Mouse (Mus musculus): ENCODE data around the gene Drg1. TPM values are rescaled to one million over a fixed set of nuclear protein-coding genes. Genes with fewer than 3 reads are reported as not detected.

The Drg1 gene
- polyA plus RNA-seq, 1 experiment from 2014 or later, result 283 TPM

GRCm38 (mm10) chr11:3247387-3247786 is 18.8 kb downstream of the Drg1 start:
- WGBS, result 95% methylated on average over 2 of the region's 2 CpGs
- H3K4me2 ChIP-seq (ENCODE audit: low read length), result no peak overlapping the region
- peaks cover 91% of the 10 kb centered on the region for H3K36me3 ChIP-seq (ENCODE audit: control insufficient read depth, insufficient read depth, low read length)
- no peaks in the 10 kb centered on the region for H3K4me1 ChIP-seq (ENCODE audit: control insufficient read depth, insufficient read depth, low read length)
- no peak overlapping the region for H3K9ac ChIP-seq (ENCODE audit: low read length)
- H3K4me3 ChIP-seq (ENCODE audit: low read depth, low read length), result no peak overlapping the region
- no peak for DNase-seq (ENCODE audit: low spot score)
- ATAC-seq, result no peak
- H3K27ac ChIP-seq (ENCODE audit: low read depth, low read length), result no peak overlapping the region
- no peaks in the 10 kb centered on the region for H3K27me3 ChIP-seq (replicated peaks; ENCODE audit: control insufficient read depth, insufficient read depth, low read length)
- H3K9me3 ChIP-seq (replicated peaks; ENCODE audit: control insufficient read depth, low read length), result no peaks in the 10 kb centered on the region

GRCm38 (mm10) chr11:3243771-3244170 is 22.4 kb downstream of the Drg1 start:
- Histone ChIP-seq H3K4me1 (ENCODE audit: control insufficient read depth, insufficient read depth, low read length) (no peaks in the 10 kb centered on the region), H3K36me3 (ENCODE audit: control insufficient read depth, insufficient read depth, low read length) (peaks cover 90% of the 10 kb centered on the region), H3K9me3 (replicated peaks; ENCODE audit: control insufficient read depth, low read length) (no peaks in the 10 kb centered on the region), H3K9ac (ENCODE audit: low read length) (no peak overlapping the region), H3K4me2 (ENCODE audit: low read length) (no peak overlapping the region), H3K27me3 (replicated peaks; ENCODE audit: control insufficient read depth, insufficient read depth, low read length) (no peaks in the 10 kb centered on the region), H3K27ac (ENCODE audit: low read depth, low read length) (no peak overlapping the region), H3K4me3 (ENCODE audit: low read depth, low read length) (no peak overlapping the region)
- WGBS, result 82% methylated on average over 4 of the region's 4 CpGs
- no peak for ATAC-seq
- DNase-seq (ENCODE audit: low spot score), result no peak

GRCm38 (mm10) chr11:3242395-3242794 is 23.8 kb downstream of the Drg1 start:
- ATAC-seq, result no peak
- H3K4me3 ChIP-seq (ENCODE audit: low read depth, low read length), result no peak overlapping the region
- H3K9me3 ChIP-seq (replicated peaks; ENCODE audit: control insufficient read depth, low read length), result no peaks in the 10 kb centered on the region
- H3K27ac ChIP-seq (ENCODE audit: low read depth, low read length), result no peak overlapping the region
- peaks cover 90% of the 10 kb centered on the region for H3K36me3 ChIP-seq (ENCODE audit: control insufficient read depth, insufficient read depth, low read length)
- no peaks in the 10 kb centered on the region for H3K4me1 ChIP-seq (ENCODE audit: control insufficient read depth, insufficient read depth, low read length)
- no peak overlapping the region for H3K4me2 ChIP-seq (ENCODE audit: low read length)
- no peaks in the 10 kb centered on the region for H3K27me3 ChIP-seq (replicated peaks; ENCODE audit: control insufficient read depth, insufficient read depth, low read length)
- 94% methylated on average over 7 of the region's 7 CpGs for WGBS
- no peak overlapping the region for H3K9ac ChIP-seq (ENCODE audit: low read length)
- no peak for DNase-seq (ENCODE audit: low spot score)

- Histone ChIP-seq H3K36me3 (ENCODE audit: control insufficient read depth, insufficient read depth, low read length) (peaks cover 94% of the 10 kb centered on the region), H3K27ac (ENCODE audit: low read depth, low read length) (no peak overlapping the region), H3K4me2 (ENCODE audit: low read length) (no peak overlapping the region), H3K9me3 (replicated peaks; ENCODE audit: control insufficient read depth, low read length) (no peaks in the 10 kb centered on the region), H3K4me3 (ENCODE audit: low read depth, low read length) (no peak overlapping the region), H3K9ac (ENCODE audit: low read length) (no peak overlapping the region), H3K4me1 (ENCODE audit: control insufficient read depth, insufficient read depth, low read length) (no peaks in the 10 kb centered on the region), H3K27me3 (replicated peaks; ENCODE audit: control insufficient read depth, insufficient read depth, low read length) (no peaks in the 10 kb centered on the region)
- DNase-seq (ENCODE audit: low spot score) (no peak), ATAC-seq (no peak)
- 83% methylated on average over 5 of the region's 5 CpGs for WGBS
Measured at GRCm38 (mm10) chr11:3235277-3235676, 30.9 kb downstream of the Drg1 start.

- no peak overlapping the region for H3K9ac ChIP-seq (ENCODE audit: low read length)
- H3K27ac ChIP-seq (ENCODE audit: low read depth, low read length), result no peak overlapping the region
- H3K4me3 ChIP-seq (ENCODE audit: low read depth, low read length), result no peak overlapping the region
- 96% methylated on average over 4 of the region's 4 CpGs for WGBS
- H3K9me3 ChIP-seq (replicated peaks; ENCODE audit: control insufficient read depth, low read length), result no peaks in the 10 kb centered on the region
- H3K4me2 ChIP-seq (ENCODE audit: low read length), result no peak overlapping the region
- no peaks in the 10 kb centered on the region for H3K27me3 ChIP-seq (replicated peaks; ENCODE audit: control insufficient read depth, insufficient read depth, low read length)
- DNase-seq (ENCODE audit: low spot score) (no peak), ATAC-seq (no peak)
- H3K4me1 ChIP-seq (ENCODE audit: control insufficient read depth, insufficient read depth, low read length), result no peaks in the 10 kb centered on the region
- peaks cover 94% of the 10 kb centered on the region for H3K36me3 ChIP-seq (ENCODE audit: control insufficient read depth, insufficient read depth, low read length)
Measured at GRCm38 (mm10) chr11:3233704-3234103, 32.5 kb downstream of the Drg1 start.

- no peaks in the 10 kb centered on the region for H3K4me1 ChIP-seq (ENCODE audit: control insufficient read depth, insufficient read depth, low read length)
- no peaks in the 10 kb centered on the region for H3K27me3 ChIP-seq (replicated peaks; ENCODE audit: control insufficient read depth, insufficient read depth, low read length)
- no peak overlapping the region for H3K27ac ChIP-seq (ENCODE audit: low read depth, low read length)
- 95% methylated on average over 3 of the region's 3 CpGs for WGBS
- peaks cover 90% of the 10 kb centered on the region for H3K36me3 ChIP-seq (ENCODE audit: control insufficient read depth, insufficient read depth, low read length)
- ATAC-seq (no peak), DNase-seq (ENCODE audit: low spot score) (no peak)
- no peaks in the 10 kb centered on the region for H3K9me3 ChIP-seq (replicated peaks; ENCODE audit: control insufficient read depth, low read length)
- H3K4me3 ChIP-seq (ENCODE audit: low read depth, low read length), result no peak overlapping the region
- no peak overlapping the region for H3K4me2 ChIP-seq (ENCODE audit: low read length)
- no peak overlapping the region for H3K9ac ChIP-seq (ENCODE audit: low read length)
Measured at GRCm38 (mm10) chr11:3232248-3232647, 34.0 kb downstream of the Drg1 start.

- Histone ChIP-seq H3K4me2 (ENCODE audit: low read length) (no peak overlapping the region), H3K36me3 (ENCODE audit: control insufficient read depth, insufficient read depth, low read length) (peaks cover 91% of the 10 kb centered on the region), H3K9me3 (replicated peaks; ENCODE audit: control insufficient read depth, low read length) (no peaks in the 10 kb centered on the region), H3K27ac (ENCODE audit: low read depth, low read length) (no peak overlapping the region), H3K4me3 (ENCODE audit: low read depth, low read length) (no peak overlapping the region), H3K27me3 (replicated peaks; ENCODE audit: control insufficient read depth, insufficient read depth, low read length) (no peaks in the 10 kb centered on the region), H3K4me1 (ENCODE audit: control insufficient read depth, insufficient read depth, low read length) (no peaks in the 10 kb centered on the region), H3K9ac (ENCODE audit: low read length) (no peak overlapping the region)
- no peak for ATAC-seq
- 99% methylated on average over 3 of the region's 3 CpGs for WGBS
- DNase-seq (ENCODE audit: low spot score), result no peak
Measured at GRCm38 (mm10) chr11:3227113-3227512, 39.1 kb downstream of the Drg1 start.

- no peak for ATAC-seq
- Histone ChIP-seq H3K9ac (ENCODE audit: low read length) (no peak overlapping the region), H3K4me1 (ENCODE audit: control insufficient read depth, insufficient read depth, low read length) (no peaks in the 10 kb centered on the region), H3K36me3 (ENCODE audit: control insufficient read depth, insufficient read depth, low read length) (peaks cover 87% of the 10 kb centered on the region), H3K27me3 (replicated peaks; ENCODE audit: control insufficient read depth, insufficient read depth, low read length) (no peaks in the 10 kb centered on the region), H3K9me3 (replicated peaks; ENCODE audit: control insufficient read depth, low read length) (no peaks in the 10 kb centered on the region), H3K4me2 (ENCODE audit: low read length) (no peak overlapping the region), H3K27ac (ENCODE audit: low read depth, low read length) (no peak overlapping the region), H3K4me3 (ENCODE audit: low read depth, low read length) (no peak overlapping the region)
- no peak for DNase-seq (ENCODE audit: low spot score)
- WGBS, result 75% methylated on average over 5 of the region's 5 CpGs
Measured at GRCm38 (mm10) chr11:3223105-3223504, 43.1 kb downstream of the Drg1 start.

GRCm38 (mm10) chr11:3212526-3212925 is 53.7 kb downstream of the Drg1 start:
- H3K4me2 ChIP-seq (ENCODE audit: low read length), result no peak overlapping the region
- no peaks in the 10 kb centered on the region for H3K4me1 ChIP-seq (ENCODE audit: control insufficient read depth, insufficient read depth, low read length)
- no peak overlapping the region for H3K9ac ChIP-seq (ENCODE audit: low read length)
- H3K4me3 ChIP-seq (ENCODE audit: low read depth, low read length), result no peak overlapping the region
- no peaks in the 10 kb centered on the region for H3K27me3 ChIP-seq (replicated peaks; ENCODE audit: control insufficient read depth, insufficient read depth, low read length)
- ATAC-seq (no peak), DNase-seq (ENCODE audit: low spot score) (no peak)
- H3K27ac ChIP-seq (ENCODE audit: low read depth, low read length), result no peak overlapping the region
- H3K36me3 ChIP-seq (ENCODE audit: control insufficient read depth, insufficient read depth, low read length), result peaks cover 68% of the 10 kb centered on the region
- WGBS, result 95% methylated on average over 1 of the region's 1 CpGs
- H3K9me3 ChIP-seq (replicated peaks; ENCODE audit: control insufficient read depth, low read length), result no peaks in the 10 kb centered on the region

All from forebrain, embryonic 14.5 days (tissue).